Comparison of ENCODE assay signal across 18 mouse cellular contexts in genomic region chr11:96316696-96317607, GRCm38 (mm10). TPM values are rescaled to one million over a fixed set of nuclear protein-coding genes. Genes with fewer than 3 reads are reported as not detected.
A peak's percentile ranks its signal among the peaks of the same experiment; 100 is the strongest.
DNase-seq lines count a peak whose midpoint lies in the region; ATAC-seq and TF ChIP-seq lines count a peak whose summit lies in the region.
"Had no signal": no experiment of that assay in that cellular context is flagged by ENCODE, and none has a peak within 500 bp of the region (broad histone marks: within the 10 kb centered on the region; RNA-seq: fewer than 3 reads in every experiment).

No protein-coding gene starts in this region.

- no peaks in the 10 kb centered on the region for H3K9me3 ChIP-seq in midbrain, embryonic 14.5 days (ENCODE audit: control insufficient read depth, low read length)
- no peaks in the 10 kb centered on the region for H3K9me3 ChIP-seq in midbrain, embryonic 15.5 days
- H3K9me3 ChIP-seq in limb, embryonic 10.5 days (replicated peaks) = no peaks in the 10 kb centered on the region
- no peaks in the 10 kb centered on the region for H3K9me3 ChIP-seq in stomach, postnatal 0 days (ENCODE audit: control insufficient read depth, low read length)

- no peak for TF ChIP-seq EP300 in stomach, postnatal 0 days (optimal IDR thresholded peaks at IDR 0.05)

- peak overlapping the region; percentile 86 for H3K27ac ChIP-seq in kidney, adult 2 months (ENCODE audit: insufficient read depth, low read depth, low read length)
- H3K27ac ChIP-seq in midbrain, embryonic 14.5 days (replicated peaks; ENCODE audit: low read depth, low read length) = no peak overlapping the region
- H3K27ac ChIP-seq in midbrain, embryonic 15.5 days = no peak overlapping the region
- H3K27ac ChIP-seq in limb, embryonic 10.5 days = peak overlapping the region; percentile 94; the same call in 1 of the 2 replicates
- peak overlapping the region; percentile 97; the same call in 1 of the 2 replicates for H3K27ac ChIP-seq in stomach, postnatal 0 days (replicated peaks)
- H3K27ac ChIP-seq: liver, embryonic 14.5 days had no signal

- TF ChIP-seq CTCF in kidney, adult 2 months (conservative IDR thresholded peaks at IDR 0.05; ENCODE audit: insufficient read depth, insufficient read length, low read depth, low read length) = no peak
- no peak for TF ChIP-seq CTCF in stomach, postnatal 0 days (IDR thresholded peaks at IDR 0.05; ENCODE audit: low read depth)

- no peak for TF ChIP-seq POLR2A in kidney, adult 2 months (IDR thresholded peaks at IDR 0.05; ENCODE audit: low read depth, low read length)

- H3K36me3 ChIP-seq in kidney, adult 2 months (ENCODE audit: control insufficient read depth, insufficient read depth, low read length) = peaks cover 1% of the 10 kb centered on the region; the same call in 1 of the 2 replicates
- no peaks in the 10 kb centered on the region for H3K36me3 ChIP-seq in midbrain, embryonic 14.5 days (ENCODE audit: control insufficient read depth, insufficient read depth, low read length)
- no peaks in the 10 kb centered on the region for H3K36me3 ChIP-seq in midbrain, embryonic 15.5 days (replicated peaks)
- no peaks in the 10 kb centered on the region for H3K36me3 ChIP-seq in limb, embryonic 10.5 days
- no peaks in the 10 kb centered on the region for H3K36me3 ChIP-seq in stomach, postnatal 0 days (ENCODE audit: control insufficient read depth, insufficient read depth, low read length)

- H3K4me2 ChIP-seq in midbrain, embryonic 14.5 days (ENCODE audit: low read length) = no peak overlapping the region
- H3K4me2 ChIP-seq in midbrain, embryonic 15.5 days = no peak overlapping the region
- peak overlapping the region; percentile 73 for H3K4me2 ChIP-seq in stomach, postnatal 0 days (replicated peaks; ENCODE audit: low read depth)

- no peak overlapping the region for H3K9ac ChIP-seq in midbrain, embryonic 14.5 days (replicated peaks; ENCODE audit: low read length)
- H3K9ac ChIP-seq in midbrain, embryonic 15.5 days = no peak overlapping the region
- no peak overlapping the region; the same call in 1 of the 2 replicates for H3K9ac ChIP-seq in stomach, postnatal 0 days (ENCODE audit: low read length)
- H3K9ac ChIP-seq: liver, embryonic 14.5 days had no signal

- H3K4me3 ChIP-seq in kidney, adult 2 months (ENCODE audit: insufficient read depth, low read depth, low read length) = no peak overlapping the region
- no peak overlapping the region for H3K4me3 ChIP-seq in midbrain, embryonic 14.5 days (replicated peaks; ENCODE audit: low read depth, low read length)
- no peak overlapping the region for H3K4me3 ChIP-seq in midbrain, embryonic 15.5 days
- H3K4me3 ChIP-seq in limb, embryonic 10.5 days = peak overlapping the region; percentile 73; the same call in 1 of the 2 replicates
- H3K4me3 ChIP-seq in stomach, postnatal 0 days (ENCODE audit: low read depth, low read length) = peak overlapping the region; percentile 61
- H3K4me3 ChIP-seq: erythroblast, embryonic 14.5 days had no signal

- H3K27me3 ChIP-seq in kidney, adult 2 months (replicated peaks; ENCODE audit: control insufficient read depth, insufficient read depth, low read length) = no peaks in the 10 kb centered on the region
- H3K27me3 ChIP-seq in midbrain, embryonic 14.5 days (ENCODE audit: control insufficient read depth, insufficient read depth, low read length) = peaks cover 100% of the 10 kb centered on the region
- H3K27me3 ChIP-seq in midbrain, embryonic 15.5 days (replicated peaks) = peaks cover 97% of the 10 kb centered on the region
- H3K27me3 ChIP-seq in limb, embryonic 10.5 days (ENCODE audit: low read depth, poor library complexity, severe bottlenecking) = peaks cover 96% of the 10 kb centered on the region
- H3K27me3 ChIP-seq in stomach, postnatal 0 days (ENCODE audit: control insufficient read depth, insufficient read depth, low read length) = peaks cover 5% of the 10 kb centered on the region; the same call in 1 of the 2 replicates

- H3K4me1 ChIP-seq in kidney, adult 2 months (ENCODE audit: control insufficient read depth, insufficient read depth, low read length) = peaks cover 9% of the 10 kb centered on the region; the same call in 1 of the 2 replicates
- H3K4me1 ChIP-seq in midbrain, embryonic 14.5 days (ENCODE audit: control insufficient read depth, insufficient read depth, low read length) = no peaks in the 10 kb centered on the region
- 0 out of 2 replicates have a peak, but pooled peaks cover 3% of the 10 kb centered on the region for H3K4me1 ChIP-seq in midbrain, embryonic 15.5 days
- H3K4me1 ChIP-seq in limb, embryonic 10.5 days = peaks cover 98% of the 10 kb centered on the region
- no peaks in the 10 kb centered on the region for H3K4me1 ChIP-seq in stomach, postnatal 0 days (replicated peaks; ENCODE audit: control insufficient read depth, insufficient read depth)

- no peak for ATAC-seq in midbrain, embryonic 14.5 days (ENCODE audit: low FRiP score, low TSS enrichment)
- no peak for ATAC-seq in midbrain, embryonic 15.5 days (replicated peaks)
- ATAC-seq in stomach, postnatal 0 days (ENCODE audit: low FRiP score, low TSS enrichment) = no peak
- no peak for ATAC-seq in cerebellum, adult (ENCODE audit: insufficient number of reproducible peaks, low FRiP score, low TSS enrichment)

- DNase-seq in kidney, adult 2 months = no peak
- no peak for DNase-seq in kidney, adult 11 months
- peak; percentile 57 for DNase-seq in midbrain, embryonic 14.5 days
- peak; percentile 50 for DNase-seq in limb, embryonic 10.5 days (ENCODE audit: low spot score)
- no peak for DNase-seq in stomach, postnatal 0 days (ENCODE audit: low spot score)
- DNase-seq in left cerebral cortex, adult 18-20 months (ENCODE audit: low spot score in 2 of 2) = no peak
- DNase-seq: adrenal gland, postnatal 25 days; B cell, adult 2 months; cerebellum, adult 18-20 months; thymus, postnatal 36 days had no signal

- WGBS in kidney, adult 2 months = 24% methylated on average over 18 of the region's 18 CpGs
- 7% methylated on average over 18 of the region's 18 CpGs for WGBS in midbrain, embryonic 14.5 days
- 6% methylated on average over 18 of the region's 18 CpGs for WGBS in midbrain, embryonic 15.5 days
- 5% methylated on average over 18 of the region's 18 CpGs for WGBS in limb, embryonic 10.5 days
- 17% methylated on average over 18 of the region's 18 CpGs for WGBS in stomach, postnatal 0 days

RNA-seq across cellular contexts. Expression of gene Hoxb4, which starts 1.1 kb away (rescaled TPM):
- polyA plus RNA-seq in kidney, adult 2 months (2012; rRNA removed) = 12.6 and 14.6 TPM in 2 replicates
- not detected in 2 replicates for polyA plus RNA-seq in midbrain, embryonic 14.5 days (2014; fragmentation: Nextera tagmentation; extraction: Ambion mirVana)
- not detected in 2 replicates for polyA plus RNA-seq in midbrain, embryonic 15.5 days (2015; fragmentation: Nextera tagmentation; extraction: Ambion mirVana)
- 0.89 and 1.2 TPM in 2 replicates for polyA plus RNA-seq in limb, embryonic 10.5 days (2016; fragmentation: Nextera tagmentation; extraction: Ambion mirVana)
- 1.2 and 1.6 TPM in 2 replicates for polyA plus RNA-seq in stomach, postnatal 0 days (2015; fragmentation: Nextera tagmentation; extraction: Ambion mirVana)
- not detected for total RNA-seq in left cerebral cortex, adult 18-20 months (2021)
- total RNA-seq: left cerebral cortex, postnatal 25 days had no signal
- polyA plus RNA-seq: erythroblast, embryonic 14.5 days had no signal

RNA-seq across cellular contexts. Expression of gene Hoxb3, which starts 6.2 kb away (rescaled TPM):
- polyA plus RNA-seq in kidney, adult 2 months (2012; rRNA removed) = 10.1 and 14.1 TPM in 2 replicates
- not detected in 2 replicates for polyA plus RNA-seq in midbrain, embryonic 14.5 days (2014; fragmentation: Nextera tagmentation; extraction: Ambion mirVana)
- 0.15 TPM in 1 of 2 replicates, not detected in the other for polyA plus RNA-seq in midbrain, embryonic 15.5 days (2015; fragmentation: Nextera tagmentation; extraction: Ambion mirVana)
- polyA plus RNA-seq in limb, embryonic 10.5 days (2016; fragmentation: Nextera tagmentation; extraction: Ambion mirVana) = 0.76 and 1.0 TPM in 2 replicates
- 0.94 and 0.97 TPM in 2 replicates for polyA plus RNA-seq in stomach, postnatal 0 days (2015; fragmentation: Nextera tagmentation; extraction: Ambion mirVana)
- not detected for total RNA-seq in left cerebral cortex, adult 18-20 months (2021)
- total RNA-seq: left cerebral cortex, postnatal 25 days had no signal
- polyA plus RNA-seq: erythroblast, embryonic 14.5 days had no signal

RNA-seq across cellular contexts. Expression of gene Hoxb5, which starts 13.8 kb away (rescaled TPM):
- 7.7 and 8.4 TPM in 2 replicates for polyA plus RNA-seq in kidney, adult 2 months (2012; rRNA removed)
- not detected in 2 replicates for polyA plus RNA-seq in midbrain, embryonic 14.5 days (2014; fragmentation: Nextera tagmentation; extraction: Ambion mirVana)
- 0.09 and 0.70 TPM in 2 replicates for polyA plus RNA-seq in midbrain, embryonic 15.5 days (2015; fragmentation: Nextera tagmentation; extraction: Ambion mirVana)
- polyA plus RNA-seq in limb, embryonic 10.5 days (2016; fragmentation: Nextera tagmentation; extraction: Ambion mirVana) = 5.5 and 5.9 TPM in 2 replicates
- polyA plus RNA-seq in stomach, postnatal 0 days (2015; fragmentation: Nextera tagmentation; extraction: Ambion mirVana) = 7.5 and 8.2 TPM in 2 replicates
- not detected for total RNA-seq in left cerebral cortex, adult 18-20 months (2021)
- total RNA-seq: left cerebral cortex, postnatal 25 days; megakaryocyte-erythroid progenitor cell, adult 5-6 weeks had no signal
- polyA plus RNA-seq: erythroblast, embryonic 14.5 days had no signal

RNA-seq across cellular contexts. Expression of gene Hoxb6, which starts 24.7 kb away (rescaled TPM):
- polyA plus RNA-seq in kidney, adult 2 months (2012; rRNA removed) = 62.7 and 67.9 TPM in 2 replicates
- not detected in 2 replicates for polyA plus RNA-seq in midbrain, embryonic 14.5 days (2014; fragmentation: Nextera tagmentation; extraction: Ambion mirVana)
- polyA plus RNA-seq in midbrain, embryonic 15.5 days (2015; fragmentation: Nextera tagmentation; extraction: Ambion mirVana) = 0.13 and 0.34 TPM in 2 replicates
- 6.1 and 7.9 TPM in 2 replicates for polyA plus RNA-seq in limb, embryonic 10.5 days (2016; fragmentation: Nextera tagmentation; extraction: Ambion mirVana)
- 6.9 and 7.9 TPM in 2 replicates for polyA plus RNA-seq in stomach, postnatal 0 days (2015; fragmentation: Nextera tagmentation; extraction: Ambion mirVana)
- not detected for total RNA-seq in left cerebral cortex, adult 18-20 months (2021)
- total RNA-seq: granulocyte monocyte progenitor cell, adult 5-6 weeks; heart, postnatal 25 days; left cerebral cortex, postnatal 25 days; megakaryocyte-erythroid progenitor cell, adult 5-6 weeks had no signal
- polyA plus RNA-seq: erythroblast, embryonic 14.5 days had no signal

RNA-seq across cellular contexts. Expression of gene Hoxb7, which starts 30.5 kb away (rescaled TPM):
- polyA plus RNA-seq in kidney, adult 2 months (2012; rRNA removed) = 15.5 and 16.5 TPM in 2 replicates
- polyA plus RNA-seq in midbrain, embryonic 14.5 days (2014; fragmentation: Nextera tagmentation; extraction: Ambion mirVana) = not detected in 2 replicates
- not detected in 2 replicates for polyA plus RNA-seq in midbrain, embryonic 15.5 days (2015; fragmentation: Nextera tagmentation; extraction: Ambion mirVana)
- polyA plus RNA-seq in limb, embryonic 10.5 days (2016; fragmentation: Nextera tagmentation; extraction: Ambion mirVana) = 7.1 and 10.2 TPM in 2 replicates
- 5.5 and 6.0 TPM in 2 replicates for polyA plus RNA-seq in stomach, postnatal 0 days (2015; fragmentation: Nextera tagmentation; extraction: Ambion mirVana)
- not detected for total RNA-seq in left cerebral cortex, adult 18-20 months (2021)
- total RNA-seq: granulocyte monocyte progenitor cell, adult 5-6 weeks; heart, postnatal 25 days; left cerebral cortex, postnatal 25 days; megakaryocyte-erythroid progenitor cell, adult 5-6 weeks had no signal
- polyA plus RNA-seq: erythroblast, embryonic 14.5 days had no signal

Comparison
In these comparisons a context has a peak if more than half of its experiments do, and no peak if none do; other contexts are left out.
1. DNase-seq: peak in midbrain, embryonic 14.5 days (single experiment) and limb, embryonic 10.5 days (single experiment); none in kidney, adult 2 months (single experiment), kidney, adult 11 months (single experiment), stomach, postnatal 0 days (single experiment) and left cerebral cortex, adult 18-20 months (0 of 2).
2. H3K27ac ChIP-seq: peak in kidney, adult 2 months (single experiment), limb, embryonic 10.5 days (single experiment) and stomach, postnatal 0 days (single experiment); none in midbrain, embryonic 14.5 days (single experiment) and midbrain, embryonic 15.5 days (single experiment).
3. H3K4me3 ChIP-seq: peak in limb, embryonic 10.5 days (single experiment) and stomach, postnatal 0 days (single experiment); none in kidney, adult 2 months (single experiment), midbrain, embryonic 14.5 days (single experiment) and midbrain, embryonic 15.5 days (single experiment).